Mouse (Mus musculus) 3134 (cell line): Measurements from ENCODE around the gene Pagr1b.

ENCODE experiments used
- DNase-seq: peaks from one replicate; pipeline ENCODE4 v3.0.0-alpha.2; 2011; ENCODE audit warnings: low spot score; ENCODE audit not compliant: insufficient read length; ENCODE audit errors: extremely low read depth

Pagr1b gene

GRCm38 (mm10) chr7:127020031-127020430 lies 3.7 kb upstream of the Pagr1b start:
- DNase-seq, result no peak

DNA sequence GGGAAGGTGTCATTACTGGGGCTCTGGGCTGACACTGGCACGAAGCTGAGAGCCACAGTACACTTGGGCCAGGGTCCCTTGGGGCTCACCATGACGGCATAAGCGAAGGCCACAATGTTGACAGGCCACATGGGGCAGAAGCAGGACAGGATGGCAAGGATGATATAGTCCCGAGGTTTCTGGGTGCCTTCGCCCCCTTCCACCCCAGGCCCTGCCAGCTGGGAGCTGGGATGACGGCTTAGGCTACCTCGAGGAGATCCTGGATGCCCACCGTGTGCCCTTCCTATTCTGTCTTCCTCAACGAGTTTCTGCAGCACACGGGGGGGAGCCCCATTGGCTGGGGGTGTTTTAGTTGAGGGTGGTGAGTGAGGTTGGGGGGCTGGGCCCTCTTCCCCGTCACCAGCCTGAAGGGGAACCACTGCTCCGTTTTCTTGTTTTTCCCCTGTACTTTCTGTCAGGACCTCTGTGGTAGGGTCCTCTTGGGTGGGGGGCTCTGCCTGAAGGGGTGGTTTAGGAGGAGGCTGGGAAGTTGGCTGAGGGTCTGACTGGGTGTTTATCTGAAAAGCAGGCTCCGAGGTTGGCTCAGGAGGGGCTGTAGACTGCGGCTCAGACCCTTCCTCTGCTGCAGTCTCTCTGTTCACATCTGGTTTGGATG lies 3.1 kb upstream of the Pagr1b start:
- DNase-seq, result no peak

DNA sequence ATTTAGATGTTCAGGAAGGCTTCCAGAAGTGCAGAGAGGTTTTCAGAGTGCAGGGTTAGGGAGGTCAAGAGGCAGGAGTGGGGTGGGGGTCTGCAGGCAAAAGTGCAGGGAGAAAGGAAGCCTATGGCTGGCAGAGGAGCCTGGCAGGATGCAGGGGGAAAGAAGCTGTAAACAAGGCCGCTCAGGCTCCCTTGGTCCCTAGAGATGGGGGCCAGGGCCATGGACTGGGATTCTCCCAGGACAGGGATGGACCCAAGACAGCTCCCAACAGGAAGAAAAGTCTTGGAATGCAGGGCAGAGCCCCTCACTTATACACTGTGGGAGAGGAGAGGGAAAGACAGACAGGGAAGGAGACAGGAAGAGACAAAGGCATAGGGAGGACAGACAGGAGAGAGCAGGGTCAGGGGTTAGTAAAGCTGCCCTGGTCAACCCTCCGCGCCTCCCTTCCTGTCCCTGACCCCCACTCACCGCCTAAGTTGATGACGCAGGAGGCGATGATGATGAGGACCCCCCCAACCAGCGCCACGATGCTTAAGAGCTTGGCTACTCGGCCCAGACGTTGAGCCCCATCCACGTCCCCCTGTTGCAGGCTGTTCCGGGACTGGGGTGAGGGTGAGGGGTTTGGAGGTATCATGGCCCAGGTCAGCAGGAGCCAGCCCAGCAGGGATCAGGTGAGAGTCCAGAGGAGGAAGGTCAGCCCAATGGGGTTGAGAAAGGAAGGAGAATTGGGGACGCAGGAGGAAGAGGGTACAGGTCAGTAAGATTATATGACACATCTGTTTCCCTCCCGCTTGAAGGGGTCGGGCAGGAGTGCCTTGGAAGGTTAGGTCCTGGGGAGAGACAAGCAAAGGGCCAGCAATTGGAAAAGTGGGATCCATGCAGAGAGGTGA lies 2.4 kb upstream of the Pagr1b start:
- DNase-seq, result no peak

DNA sequence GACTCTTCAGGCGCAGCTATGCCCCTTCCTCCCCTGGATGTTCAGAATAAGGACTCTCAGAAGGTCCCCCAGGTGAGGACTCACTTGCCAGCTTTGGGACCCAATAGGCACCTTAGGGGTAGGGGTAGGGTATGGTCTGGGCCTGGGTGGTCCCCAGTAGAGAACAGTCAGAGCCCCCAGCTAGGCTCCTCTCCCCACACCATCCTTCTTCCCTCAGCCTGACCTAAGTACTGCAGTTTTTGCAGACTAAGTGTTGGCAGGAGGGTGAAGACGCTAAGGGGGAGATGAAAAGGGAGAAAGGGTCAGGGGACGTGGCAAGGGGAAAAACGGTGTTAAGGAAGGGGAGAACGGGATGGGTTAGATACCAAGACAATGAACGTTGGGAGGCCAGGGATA lies 1.7 kb upstream of the Pagr1b start:
- DNase-seq, result no peak

- peak; percentile 96 for DNase-seq
Observed at GRCm38 (mm10) chr7:127016971-127017949, 976 bp upstream of the Pagr1b start, which contains the start of gene Pagr1a. Gene Pagr1a (minus strand): TSS chr7:127017352.

DNA sequence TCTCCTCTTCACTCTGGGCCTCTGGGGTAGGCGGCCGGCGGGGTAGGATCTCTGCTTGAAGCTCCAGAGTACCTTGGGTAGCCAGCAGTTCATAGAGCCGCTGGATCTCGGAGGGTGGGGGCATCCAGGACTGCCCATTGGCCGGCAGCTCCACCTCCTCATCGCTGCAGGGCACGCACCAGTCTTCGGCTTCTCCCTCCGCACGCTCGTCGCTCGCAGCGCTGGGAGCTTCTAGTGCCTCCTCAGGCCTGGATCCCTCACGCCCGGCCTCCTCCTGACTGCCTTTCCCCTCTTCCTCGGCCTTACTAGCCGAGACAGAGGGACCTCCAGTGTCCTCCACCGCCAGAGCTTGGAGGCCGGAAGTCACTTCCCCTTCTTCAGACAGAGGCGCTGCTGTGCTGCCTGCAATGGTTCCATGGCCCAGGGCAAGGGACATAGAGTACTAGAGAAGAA lies 228 bp upstream of the Pagr1b start:
- DNase-seq, result peak; percentile 83

DNA sequence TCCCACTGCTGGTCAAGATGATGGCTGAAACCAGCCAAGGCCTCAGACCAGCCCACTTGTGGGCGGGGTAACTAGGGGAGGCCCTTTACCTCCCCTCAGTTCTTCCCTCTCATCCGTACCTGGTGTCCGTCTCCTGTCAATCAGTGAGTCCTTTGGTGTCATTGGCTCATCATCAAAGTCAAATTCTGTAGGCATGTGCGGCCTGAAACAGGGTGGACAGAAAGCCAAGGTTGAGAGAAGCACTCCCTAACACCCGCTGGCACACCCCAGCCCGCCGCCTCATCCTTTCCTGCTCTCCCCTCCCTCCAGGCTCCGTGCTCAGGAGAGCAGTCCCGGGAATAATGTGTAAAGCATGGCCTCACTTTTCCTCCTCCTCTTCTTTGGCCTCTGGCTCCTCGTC lies 203 bp downstream of the Pagr1b start:
- peak; percentile 78 for DNase-seq

GRCm38 (mm10) chr7:127014993-127015392 lies 1.3 kb downstream of the Pagr1b start:
- DNase-seq, result no peak

- DNase-seq, result peak; percentile 75
Observed at GRCm38 (mm10) chr7:127014320-127014719, 2.0 kb downstream of the Pagr1b start, which contains the start of gene Mvp. Gene Mvp (minus strand): TSS chr7:127014621.

DNA sequence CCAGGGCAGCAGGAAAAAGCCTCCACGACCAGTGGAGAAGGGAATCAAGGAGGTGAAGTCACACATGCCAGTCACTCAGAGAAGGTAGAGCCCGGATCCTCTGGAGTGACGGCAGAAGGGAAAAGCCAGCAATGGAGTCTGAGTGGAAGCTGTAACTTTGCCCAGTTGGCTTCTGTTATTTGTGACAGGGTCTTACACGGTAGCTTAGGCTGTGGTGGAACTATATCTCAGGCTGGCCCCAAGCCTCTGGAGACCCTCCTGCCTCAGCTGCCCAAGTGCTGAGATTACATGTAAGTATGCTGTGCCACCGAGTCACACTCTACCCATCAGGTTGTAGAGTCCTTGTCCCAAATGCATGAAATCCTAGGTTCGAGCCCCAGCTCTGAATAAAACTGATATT lies 2.9 kb downstream of the Pagr1b start:
- DNase-seq, result no peak

GRCm38 (mm10) chr7:127012845-127013244 lies 3.4 kb downstream of the Pagr1b start:
- DNase-seq, result no peak

DNA sequence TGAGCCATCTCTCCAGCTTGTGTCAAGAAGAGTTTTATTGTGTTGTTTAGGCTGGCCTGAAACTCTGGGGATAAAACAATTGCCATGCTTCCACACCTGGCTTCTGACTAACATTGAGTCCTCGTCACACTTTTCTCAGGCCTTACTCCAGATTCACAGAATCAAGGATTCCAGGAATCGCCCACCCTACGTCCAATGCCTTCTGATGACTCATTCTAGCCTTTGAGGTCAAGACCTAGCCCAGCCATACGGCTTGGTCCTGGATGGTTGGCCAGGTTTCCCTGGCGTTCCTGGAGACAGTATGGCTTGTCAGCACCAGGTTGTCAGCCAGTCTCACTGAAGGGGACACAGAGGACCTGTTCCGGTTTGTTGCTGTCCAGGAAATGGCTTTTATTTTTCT lies 3.9 kb downstream of the Pagr1b start:
- no peak for DNase-seq

- DNase-seq, result no peak
Observed at GRCm38 (mm10) chr7:127011717-127012116, 4.6 kb downstream of the Pagr1b start.

- no peak for DNase-seq
Observed at GRCm38 (mm10) chr7:127011051-127011450, 5.2 kb downstream of the Pagr1b start.

DNA sequence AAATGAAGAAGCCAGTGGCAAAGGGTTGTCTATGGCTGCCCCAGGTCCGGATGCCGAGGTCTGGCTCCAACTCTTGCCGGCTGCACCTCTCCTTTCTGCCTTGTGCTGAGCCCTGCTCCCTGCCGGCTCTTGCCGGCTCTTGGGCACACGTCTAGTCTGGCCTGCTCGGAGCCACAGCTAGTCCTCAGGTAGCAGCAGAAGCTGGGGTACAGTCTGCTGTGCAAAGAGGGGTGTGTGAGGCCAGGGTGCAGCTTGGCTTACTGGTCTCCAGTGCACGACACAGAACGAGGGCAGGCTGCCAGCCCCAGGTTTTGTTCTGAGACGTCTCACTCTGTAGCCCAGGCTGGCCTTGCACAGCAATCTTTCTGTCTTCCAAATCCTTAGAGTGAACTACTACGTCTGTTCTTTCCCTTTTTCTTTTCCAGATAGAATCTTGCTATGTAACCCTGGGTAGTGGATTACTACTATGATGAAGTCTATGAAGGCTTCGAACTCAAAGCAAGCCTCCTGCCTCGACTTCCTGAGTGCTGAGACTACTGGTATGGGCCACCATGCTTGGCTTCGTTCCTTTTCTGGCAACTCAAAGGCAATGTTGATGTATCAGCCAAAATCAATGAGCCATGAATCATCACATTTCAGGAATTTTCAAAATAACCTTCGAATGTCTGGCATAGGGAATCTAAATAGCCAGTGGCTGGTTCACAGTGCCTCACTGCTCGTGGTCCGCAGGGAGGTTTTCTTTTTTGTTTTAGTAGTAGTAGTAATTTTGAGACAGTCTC lies 6.8 kb downstream of the Pagr1b start:
- DNase-seq, result no peak

DNA sequence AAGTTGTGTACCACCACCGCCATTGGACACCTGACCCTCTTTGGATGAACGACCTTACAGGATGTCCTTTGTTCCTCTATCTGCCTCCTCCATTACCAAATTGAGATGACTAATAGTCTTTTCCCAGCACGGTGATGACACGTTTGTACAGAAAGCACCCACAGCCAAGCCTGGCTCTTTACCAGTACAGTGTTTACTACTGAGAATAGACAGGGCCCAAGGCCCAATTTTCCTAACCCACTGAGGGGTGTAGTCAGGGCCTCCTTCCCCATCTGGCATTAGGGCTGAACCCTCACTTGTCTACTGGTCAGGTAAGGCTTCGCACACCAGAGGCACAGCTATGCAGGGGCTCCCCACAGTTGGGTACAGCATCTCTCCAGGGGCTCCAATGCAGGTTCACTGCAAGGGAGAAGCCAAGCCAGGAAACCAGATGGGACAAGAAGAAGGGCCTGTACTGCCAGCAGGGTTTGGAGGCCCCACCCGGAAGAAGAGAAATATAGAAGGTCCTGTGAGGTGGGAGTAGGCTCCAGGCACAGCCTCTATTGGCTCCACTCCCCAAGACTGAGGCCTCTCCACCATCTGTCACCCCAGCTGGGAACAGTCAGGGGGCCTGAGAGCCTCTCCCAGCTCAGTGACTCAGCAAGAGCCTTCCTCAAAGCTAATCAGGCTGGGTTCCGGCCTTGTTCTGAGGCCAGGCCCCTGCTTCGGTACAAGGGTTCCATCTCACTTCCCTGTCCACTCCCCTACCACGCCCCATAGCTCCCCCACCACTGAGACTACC lies 7.9 kb downstream of the Pagr1b start:
- peak; percentile 78 for DNase-seq

DNA sequence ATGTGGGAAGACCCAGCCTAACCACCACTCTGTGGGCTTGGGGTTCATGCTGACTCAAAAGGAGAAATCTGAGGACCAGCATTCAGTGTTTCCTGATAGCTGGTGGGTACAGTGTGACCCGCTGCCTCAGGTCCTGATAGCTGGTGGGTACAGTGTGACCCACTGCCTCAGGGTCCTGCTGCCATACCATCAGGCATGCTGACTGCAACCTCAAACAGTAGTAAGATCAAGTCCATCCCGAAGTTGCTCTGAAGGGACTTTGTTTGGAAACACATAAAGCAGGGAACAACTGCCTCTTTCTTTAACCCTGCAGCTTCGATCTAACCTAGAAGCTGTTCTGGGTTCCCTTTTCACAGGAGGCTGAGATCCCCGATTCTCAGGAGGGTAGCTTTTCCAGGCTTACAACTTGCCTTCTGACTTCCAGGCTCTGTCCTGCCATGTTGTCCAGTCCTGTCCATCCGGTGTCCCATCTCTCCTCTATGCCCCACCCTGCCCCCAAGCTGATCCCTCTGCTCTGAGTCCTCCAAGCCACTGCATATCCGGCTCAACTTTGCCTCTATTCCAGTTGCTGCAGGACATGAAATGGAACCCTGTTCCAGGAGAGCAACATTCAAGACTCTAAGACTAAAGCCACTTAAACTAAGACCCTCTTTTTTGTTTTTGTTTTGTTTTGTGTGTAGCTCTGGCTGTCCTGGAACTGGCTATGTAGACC lies 8.8 kb downstream of the Pagr1b start:
- DNase-seq, result no peak

DNA sequence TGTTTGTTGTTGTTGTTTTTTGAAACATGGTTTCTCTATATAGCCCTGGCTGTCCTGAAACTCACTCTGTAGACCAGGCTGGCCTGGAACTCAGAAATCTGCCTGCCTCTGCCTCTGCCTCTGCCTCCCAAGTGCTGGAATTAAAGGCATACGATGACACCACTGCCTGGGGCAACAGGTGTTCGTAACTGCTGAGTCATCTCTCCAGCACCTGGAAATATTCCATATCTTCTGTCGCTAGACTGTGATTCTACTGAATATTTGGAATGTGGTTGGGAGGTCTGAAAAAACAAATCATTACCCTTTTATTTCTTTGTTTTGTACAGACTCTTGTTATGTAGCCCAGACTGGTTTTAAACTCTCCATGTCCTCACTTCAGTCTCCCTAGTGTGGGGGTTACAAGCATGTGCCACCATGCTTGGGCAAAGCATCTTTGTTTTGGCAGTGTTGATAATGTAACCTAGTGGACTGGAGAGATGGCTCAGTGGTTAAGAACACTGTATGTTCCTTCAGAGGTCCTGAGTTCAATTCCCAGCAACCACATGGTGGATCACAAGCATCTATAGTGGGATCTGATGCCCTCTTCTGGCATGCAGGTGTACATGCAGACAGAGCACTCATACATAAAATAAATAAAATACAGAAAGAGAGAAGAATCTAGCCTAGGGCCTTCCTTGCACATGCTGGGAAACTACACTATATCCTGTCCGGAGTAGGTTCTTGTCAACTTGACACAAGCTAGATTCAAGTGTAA lies 12.0 kb downstream of the Pagr1b start:
- no peak for DNase-seq
